Mouse (Mus musculus) heart, adult 9 months (tissue): ENCODE data around the gene 1600014C10Rik.
A peak's percentile ranks its signal among the peaks of the same experiment; 100 is the strongest.

Experiments
- DNase-seq, 2 experiments: peaks; one replicate each; pipeline ENCODE4 v3.0.0; 2022; ENCODE audit warnings: low spot score in 2 of 2

1600014C10Rik gene

GRCm38 (mm10) chr7:38182962-38183687 lies at the start of gene 1600014C10Rik:
Gene 1600014C10Rik, plus strand, starts transcription at chr7:38183217.
- DNase-seq, result peak in 1 of 2 experiments; percentile 36

DNA sequence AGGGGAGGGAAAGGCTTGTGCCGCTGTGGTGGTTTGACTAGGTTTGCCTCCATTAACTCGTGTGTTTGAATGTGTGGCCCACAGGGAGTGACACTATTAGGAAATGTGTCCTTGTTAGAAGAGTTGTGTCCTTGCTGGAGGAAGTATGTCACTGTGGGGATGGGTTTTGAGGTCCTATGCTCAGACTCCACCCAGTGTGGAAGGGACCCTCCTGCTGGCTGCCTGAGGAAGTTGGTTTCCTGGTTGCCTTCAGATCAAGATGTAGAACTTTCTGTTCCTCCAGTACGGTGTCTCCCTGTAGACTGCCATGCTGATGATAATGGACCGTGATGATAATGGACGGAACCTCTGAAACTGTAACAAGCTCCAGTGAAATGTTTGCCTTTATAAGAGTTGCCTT lies 48.5 kb upstream of the 1600014C10Rik start:
- DNase-seq, result no peak

DNA sequence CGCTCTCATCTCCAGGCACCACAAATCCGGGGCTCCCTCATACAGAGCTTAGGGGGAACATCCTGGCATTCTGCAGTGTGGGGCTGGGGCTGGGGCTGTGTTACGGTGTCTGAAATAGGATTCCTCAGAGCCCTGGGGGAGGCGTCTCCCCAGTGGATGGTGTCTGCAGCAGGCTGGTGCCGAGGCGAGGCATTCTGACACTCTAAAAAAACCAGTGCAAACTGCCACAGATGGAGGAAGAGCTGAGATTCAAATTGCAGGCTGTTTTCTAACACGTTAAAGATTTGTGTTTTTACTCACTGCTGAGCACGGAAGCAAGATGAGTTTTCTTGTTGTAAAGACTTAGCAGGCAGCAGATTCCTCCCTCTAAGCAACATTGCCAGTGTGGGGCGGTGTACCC lies 42.7 kb upstream of the 1600014C10Rik start:
- no peak for DNase-seq

DNA sequence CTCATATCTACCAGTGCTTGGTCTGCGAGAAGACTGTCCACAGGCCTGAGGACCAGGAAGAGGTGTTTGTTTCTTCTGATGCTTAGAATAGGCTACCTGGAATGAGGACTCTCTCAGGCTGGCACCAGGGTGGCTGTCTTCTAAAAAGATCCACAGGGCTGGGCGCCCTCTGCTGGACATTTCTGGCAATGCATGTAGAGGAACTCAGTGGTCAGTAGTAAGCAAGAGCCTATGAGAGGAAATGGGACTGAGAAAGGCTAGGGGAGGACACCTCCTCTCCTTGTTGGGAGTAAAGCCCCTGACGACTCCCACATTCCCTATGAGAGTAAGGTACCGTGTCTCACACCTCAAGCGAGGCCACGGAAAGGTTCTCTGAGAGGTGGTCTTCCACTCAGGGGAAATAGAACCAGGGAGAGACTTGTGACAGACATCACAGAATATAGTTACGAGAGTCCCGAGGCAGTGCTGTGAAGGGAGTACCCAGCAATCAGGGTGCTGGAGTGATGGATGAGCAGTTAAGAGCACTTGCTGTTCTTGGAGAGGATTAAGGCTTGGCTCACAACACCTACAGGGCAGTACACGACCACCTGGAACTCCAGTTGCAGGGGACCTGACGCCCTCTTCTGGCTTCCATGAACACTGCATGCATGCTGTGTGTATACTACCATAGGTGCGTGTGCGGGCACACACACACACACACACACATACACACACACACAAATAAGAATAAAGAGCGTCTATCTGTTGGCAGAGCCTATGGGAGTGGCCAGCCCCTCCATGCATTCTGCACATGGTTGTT lies 41.1 kb upstream of the 1600014C10Rik start:
- peak; percentile 39 to 68 for DNase-seq

- no peak for DNase-seq
These were observed 35.5 kb upstream of the 1600014C10Rik start for GRCm38 (mm10) chr7:38147477-38147876.

- DNase-seq, result no peak
These were observed 31.2 kb upstream of the 1600014C10Rik start for GRCm38 (mm10) chr7:38151706-38152312.

GRCm38 (mm10) chr7:38152571-38152970 lies 30.4 kb upstream of the 1600014C10Rik start:
- no peak for DNase-seq

DNA sequence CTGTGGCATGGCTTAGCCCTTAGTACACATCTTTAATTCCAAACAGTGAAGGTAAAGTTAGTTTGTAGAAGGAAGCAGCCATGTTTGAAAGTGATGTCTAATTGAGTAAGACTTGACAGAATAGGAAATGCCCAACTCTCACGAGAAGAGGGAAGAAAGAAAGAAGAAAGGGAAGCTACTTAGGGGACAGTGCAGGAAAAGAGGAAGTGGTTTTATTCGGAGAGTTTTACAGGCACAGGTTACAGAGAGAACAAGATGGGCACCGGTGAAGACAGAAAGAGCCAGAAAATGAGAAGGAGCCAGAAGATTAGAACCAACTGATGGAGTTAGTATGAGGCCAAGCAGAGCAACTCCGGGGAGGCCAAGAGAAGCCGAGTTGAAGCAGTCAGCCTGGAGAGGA lies 27.2 kb upstream of the 1600014C10Rik start:
- DNase-seq, result no peak

DNA sequence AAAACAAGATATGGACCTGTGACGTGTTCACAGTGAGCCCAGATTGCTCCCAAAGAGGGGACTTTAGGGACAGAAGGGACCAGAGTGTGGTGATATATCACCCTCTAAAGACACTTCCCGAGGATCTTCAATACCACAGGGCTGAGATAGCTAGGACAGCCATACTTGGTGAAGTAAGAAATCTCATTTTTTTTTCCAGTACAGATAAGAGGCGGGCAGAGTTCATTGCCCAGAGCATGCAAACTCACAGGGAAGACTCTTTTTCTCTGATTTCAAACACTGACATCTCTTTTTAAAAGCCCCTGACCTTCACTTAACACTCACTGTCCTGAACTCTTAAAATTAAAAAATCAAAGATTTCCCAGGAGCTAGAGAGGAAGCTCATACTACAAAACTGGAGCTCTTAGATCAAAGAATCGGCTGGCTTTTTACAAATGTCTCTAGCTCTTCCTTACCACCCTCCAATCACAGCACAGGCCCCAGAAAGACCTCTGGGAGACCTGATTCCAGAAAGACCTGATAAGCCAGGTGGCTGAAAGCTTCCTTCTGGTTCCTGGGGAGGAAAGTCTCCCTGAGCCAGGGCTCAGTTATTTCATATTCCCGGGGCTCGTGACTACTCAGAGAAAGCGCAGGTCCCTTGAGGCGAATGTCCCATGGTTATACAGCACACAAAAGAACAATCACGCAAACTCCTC lies 24.1 kb upstream of the 1600014C10Rik start:
- DNase-seq, result no peak

DNA sequence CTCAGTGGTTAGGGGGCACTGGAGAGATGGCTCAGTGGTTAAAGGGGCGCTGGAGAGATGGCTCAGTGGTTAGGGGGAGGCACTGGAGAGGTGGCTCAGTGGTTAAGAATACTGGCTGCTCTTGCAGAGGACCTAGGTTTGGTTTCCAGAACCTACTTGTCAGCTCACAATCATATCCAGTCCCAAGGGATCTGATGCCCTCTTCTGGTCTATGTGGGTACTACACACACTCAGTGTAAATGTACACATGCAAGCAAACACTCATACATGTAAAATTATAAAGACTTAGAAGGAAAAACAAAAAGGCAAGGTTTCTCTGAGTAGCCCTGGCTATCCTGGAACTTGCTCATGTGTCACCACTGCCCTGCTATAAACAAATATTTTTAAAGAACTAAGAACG lies 21.6 kb upstream of the 1600014C10Rik start:
- DNase-seq, result no peak

DNA sequence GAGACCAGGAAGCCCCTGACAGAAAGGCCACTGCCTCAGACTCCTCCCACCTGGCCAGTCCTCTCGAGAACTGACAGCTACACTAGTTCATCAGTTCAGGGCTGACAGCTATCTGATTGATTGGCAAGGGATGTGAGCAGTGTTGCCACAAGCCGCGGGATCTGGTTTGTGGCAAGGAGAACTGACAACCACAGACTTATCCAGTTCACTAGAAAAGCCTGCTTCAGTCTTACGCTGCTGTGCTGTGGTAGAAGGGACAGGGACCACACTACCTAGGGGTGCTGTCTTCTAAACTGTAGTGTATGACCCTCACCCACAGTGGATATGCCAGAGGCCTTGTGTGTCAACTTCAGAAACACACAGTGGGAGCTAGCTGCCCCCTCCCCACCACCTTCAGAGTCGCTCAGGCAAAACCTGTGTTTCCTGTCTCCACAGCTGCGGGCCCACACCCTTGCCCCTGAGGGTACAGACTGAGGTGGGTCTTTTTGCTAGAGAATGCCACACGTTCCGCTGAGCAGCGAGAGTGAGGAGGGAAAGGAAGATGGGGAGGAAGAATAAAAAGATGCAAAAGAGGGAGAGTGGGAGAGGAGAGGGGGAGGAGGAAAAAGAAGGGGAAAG lies 19.5 kb upstream of the 1600014C10Rik start:
- no peak for DNase-seq

GRCm38 (mm10) chr7:38166930-38167645 lies 15.9 kb upstream of the 1600014C10Rik start:
- no peak for DNase-seq

DNA sequence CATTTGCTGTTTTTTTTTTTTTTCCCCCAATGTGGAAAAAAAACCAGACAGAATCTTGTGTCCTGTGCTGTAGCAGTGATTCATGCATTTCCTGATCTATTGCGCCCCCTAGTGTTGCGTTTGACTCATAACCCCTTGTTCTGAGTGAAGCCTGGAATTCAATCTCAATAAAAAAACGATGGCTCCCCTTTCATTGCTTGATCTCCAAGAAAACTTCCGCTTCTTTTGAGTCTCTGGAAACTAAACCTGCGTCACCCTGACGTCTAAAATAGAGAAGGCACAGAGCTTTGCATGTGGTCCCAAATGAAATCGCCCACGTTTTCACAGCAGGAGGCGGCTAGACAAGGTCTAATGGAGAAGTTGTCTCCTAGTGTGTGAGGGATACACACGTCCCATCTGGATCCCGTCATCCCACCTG lies 15.3 kb upstream of the 1600014C10Rik start:
- DNase-seq, result peak in 1 of 2 experiments; percentile 29

DNA sequence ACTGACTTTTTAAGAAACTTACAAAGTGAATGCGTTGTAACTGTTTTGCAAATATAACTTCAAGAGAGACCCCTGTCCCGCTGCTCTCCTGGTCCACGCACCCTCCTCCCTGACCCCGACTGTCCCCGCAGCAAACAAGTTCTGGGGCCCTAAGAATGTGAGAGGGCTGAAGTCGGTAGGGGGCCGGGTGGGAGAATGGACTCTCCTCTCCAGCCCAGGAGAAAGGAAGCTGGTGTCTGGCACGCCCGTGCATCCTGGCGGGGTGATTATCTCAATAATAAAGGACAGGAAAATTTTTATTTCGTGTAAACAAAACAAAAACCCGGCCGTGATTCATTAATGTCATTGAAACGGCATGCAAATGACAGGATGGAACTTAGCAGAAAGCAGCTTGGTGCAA lies 9.1 kb upstream of the 1600014C10Rik start:
- DNase-seq, result no peak

GRCm38 (mm10) chr7:38174321-38175148 lies 8.5 kb upstream of the 1600014C10Rik start:
- DNase-seq, result no peak

DNA sequence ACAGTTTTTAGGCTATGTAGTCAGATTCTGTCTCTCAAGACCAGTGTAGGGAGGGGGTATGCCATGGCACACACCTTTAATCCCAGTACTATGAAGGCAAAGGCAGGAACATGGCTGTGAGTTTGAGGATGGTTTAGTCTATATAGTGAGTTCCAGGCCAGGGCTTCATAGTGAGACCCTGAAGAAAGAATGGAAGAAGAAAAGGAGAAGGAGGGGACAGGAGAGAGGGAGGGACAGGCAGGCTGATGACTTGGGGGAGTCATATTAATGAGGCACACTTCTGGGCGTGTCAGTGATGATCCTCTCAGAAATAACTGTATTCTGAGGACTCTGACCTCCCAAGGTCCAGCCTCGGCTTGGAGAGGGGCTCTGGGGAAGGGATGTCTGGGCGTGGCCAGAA lies 7.0 kb upstream of the 1600014C10Rik start:
- no peak for DNase-seq

DNA sequence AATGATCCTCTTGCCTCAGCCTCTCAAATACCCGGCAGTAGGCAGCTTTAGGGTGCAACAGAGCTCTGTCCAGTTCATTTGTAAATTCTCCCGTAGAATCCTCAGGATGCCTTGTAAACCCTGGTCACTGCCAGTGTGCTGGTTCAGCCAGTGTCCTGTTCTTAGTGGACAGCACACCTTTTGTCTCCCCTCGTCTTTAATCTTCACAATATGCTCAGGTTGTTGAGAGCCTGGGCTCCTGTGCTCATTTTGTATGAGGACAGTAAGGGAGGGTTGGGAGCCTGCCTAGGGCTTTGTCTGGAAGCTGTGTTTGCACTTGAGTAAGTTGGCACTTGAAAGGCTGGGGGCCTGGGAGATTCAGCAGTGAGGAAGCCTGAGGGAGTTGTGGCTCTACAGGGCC lies 3.1 kb upstream of the 1600014C10Rik start:
- DNase-seq, result no peak

DNA sequence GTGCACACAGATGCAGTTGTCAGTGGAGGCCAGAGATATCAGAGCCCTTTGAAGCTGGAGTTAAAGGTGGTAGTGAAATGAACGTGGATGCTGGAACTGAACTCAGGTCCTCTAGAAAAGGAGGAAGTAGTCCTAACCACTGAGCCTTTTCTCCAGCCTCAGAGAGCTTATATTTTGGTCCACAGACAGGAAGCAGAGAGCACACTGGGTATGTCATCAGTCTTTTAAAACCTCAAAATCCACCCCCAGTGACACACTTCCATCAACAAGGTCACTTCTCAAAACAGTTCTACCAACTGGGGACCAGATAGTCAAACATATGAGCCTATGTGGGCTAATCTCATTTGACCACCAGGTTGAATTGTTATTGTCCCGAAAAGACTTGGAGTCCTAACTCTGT lies 1.7 kb upstream of the 1600014C10Rik start:
- DNase-seq, result no peak

GRCm38 (mm10) chr7:38182596-38182961 lies 438 bp upstream of the 1600014C10Rik start:
- peak; percentile 68 to 85 for DNase-seq
